Mouse (Mus musculus): ENCODE data around the gene Psg17.

DNA sequence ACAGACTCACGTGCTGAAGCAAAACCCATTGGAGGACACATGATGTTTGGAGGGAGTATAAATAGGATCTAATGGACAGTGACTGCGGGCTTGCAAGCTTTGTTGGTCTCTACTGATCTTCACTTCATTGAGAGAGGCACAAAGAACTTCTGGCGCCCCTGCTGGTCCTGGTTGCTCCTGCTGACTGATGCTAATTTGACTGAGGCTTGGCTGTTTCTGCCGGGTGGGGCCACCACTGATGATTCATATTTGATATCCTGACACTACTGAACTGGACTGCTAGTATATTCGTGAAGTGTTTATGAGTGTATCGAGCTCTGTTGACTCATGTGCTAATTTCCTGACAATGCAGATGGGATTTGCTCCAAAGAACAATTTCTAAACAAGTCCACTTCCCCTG is 41.4 kb upstream of the Psg17 start:
- no peak for TF ChIP-seq MAX (IDR thresholded peaks at IDR 0.05)
- TF ChIP-seq CEBPB (IDR thresholded peaks at IDR 0.05; ENCODE audit: low read depth): no peak
